Mouse (Mus musculus) heart, embryonic 16.5 days (tissue): ENCODE data around the gene Arhgef2. TPM values are rescaled to one million over a fixed set of nuclear protein-coding genes. Genes with fewer than 3 reads are reported as not detected.
"Not testable (repeated sequence)": the region's sequence is repeated elsewhere in the genome, so short reads cannot be mapped to it uniquely, and the experiment has no call there.

Experiments
- ATAC-seq: fragments of 200-750 bp; cut with Nextera tagmentation; replicated peaks from 2 replicates; pipeline ENCODE4 v1.8.0; 2017; ENCODE audit warnings: moderate number of reproducible peaks; ENCODE audit not compliant: insufficient read depth, low FRiP score; ENCODE audit errors: extremely low read depth
- H3K27ac ChIP-seq: fragments of 300-500 bp; sonication (generic); 2 replicates; pipeline ENCODE4 v1.5.1; 2014; ENCODE audit warnings: mild to moderate bottlenecking, low read length, control low read depth, moderate library complexity
- H3K27me3 ChIP-seq: fragments of 300-500 bp; sonication (generic); 2 replicates; pipeline ENCODE4 v1.6.1; 2014; ENCODE audit warnings: low read length, mixed read lengths; ENCODE audit not compliant: control insufficient read depth, insufficient read depth
- H3K36me3 ChIP-seq: fragments of 300-500 bp; sonication (generic); 2 replicates; pipeline ENCODE4 v1.6.1; 2014; ENCODE audit not compliant: control insufficient read depth, insufficient read depth
- H3K4me1 ChIP-seq: fragments of 300-500 bp; sonication (generic); 2 replicates; pipeline ENCODE4 v1.6.1; 2014; ENCODE audit warnings: low read length, mixed read lengths; ENCODE audit not compliant: control insufficient read depth, insufficient read depth
- H3K4me2 ChIP-seq: fragments of 300-500 bp; sonication (generic); 2 replicates; pipeline ENCODE4 v1.6.1; 2014; ENCODE audit warnings: low read depth, mild to moderate bottlenecking, control low read depth, low read length
- H3K4me3 ChIP-seq: fragments of 300-500 bp; sonication (generic); 2 replicates; pipeline ENCODE4 v1.5.1; 2014; ENCODE audit warnings: mild to moderate bottlenecking, control low read depth, low read length
- H3K9ac ChIP-seq: fragments of 300-500 bp; sonication (generic); 2 replicates; pipeline ENCODE4 v1.6.1; 2014; ENCODE audit warnings: low read length, control low read depth
- H3K9me3 ChIP-seq: fragments of 300-500 bp; sonication (generic); replicated peaks from 2 replicates; pipeline ENCODE4 v1.6.1; 2016; ENCODE audit warnings: low read length; ENCODE audit not compliant: control insufficient read depth
- WGBS: fragments of 180-500 bp; shearing (Covaris S2); extraction: QIAGEN DNeasy Blood & Tissue Kit; methylation state at CpG from one replicate; pipeline ENCODE4 v1.1.7; 2014; 5-methylcytosine and 5-hydroxymethylcytosine counted together
- polyA plus RNA-seq: library from polyadenylated mRNA; unstranded; fragments of >200 nt; fragmentation: Nextera tagmentation; extraction: Ambion mirVana; gene quantifications from 2 replicates; pipeline ENCODE4 v1.2.1, GENCODE M21; 2015

Arhgef2 gene
- polyA plus RNA-seq, 1 experiment from 2014 or later, result 76.7 TPM

DNA sequence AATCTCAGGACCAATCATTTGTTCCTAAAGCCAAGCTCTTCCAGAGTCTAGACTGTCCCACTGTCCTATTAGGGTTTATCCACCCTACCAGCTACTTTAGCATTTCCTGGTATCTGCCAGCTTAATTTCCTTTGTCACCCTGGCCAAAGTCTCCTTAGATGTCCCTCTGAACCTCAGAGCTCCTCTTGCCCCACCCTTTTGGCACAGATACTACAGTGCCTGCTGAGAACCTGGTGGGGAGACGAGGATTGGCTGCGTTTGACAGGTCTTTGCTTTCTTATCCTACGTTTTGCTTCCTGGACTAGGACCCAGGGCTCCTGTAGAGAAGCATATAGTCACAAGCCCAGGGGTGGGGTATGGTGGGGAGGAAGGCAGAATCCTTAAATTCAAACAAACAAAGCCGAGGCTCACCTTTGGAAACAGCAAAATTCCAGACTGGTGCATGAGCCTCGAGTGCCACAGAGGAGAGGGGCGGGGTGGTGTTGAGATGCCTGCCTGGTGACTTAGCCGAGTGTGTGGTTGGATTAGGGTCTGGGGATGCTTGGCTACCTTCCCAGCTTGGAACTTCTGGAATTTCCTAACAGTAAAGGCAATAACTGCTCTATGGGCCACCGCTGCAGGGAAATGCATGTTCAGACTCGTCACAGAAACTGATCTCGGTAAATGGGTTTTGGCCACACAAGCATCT lies 11.7 kb upstream of the Arhgef2 start:
- 31% methylated on average over 10 of the region's 10 CpGs for WGBS
- Histone ChIP-seq H3K27ac (no peak overlapping the region), H3K4me1 (peaks cover 17% of the 10 kb centered on the region), H3K27me3 (no peaks in the 10 kb centered on the region), H3K9me3 (no peaks in the 10 kb centered on the region), H3K9ac (no peak overlapping the region), H3K36me3 (no peaks in the 10 kb centered on the region), H3K4me2 (0 out of 2 replicates have a peak overlapping the region, but pooled peaks have one; percentile 3), H3K4me3 (no peak overlapping the region)
- ATAC-seq, result peak; percentile 21; the same call in 1 of the 2 replicates

GRCm38 (mm10) chr3:88596547-88596946 lies 9.2 kb upstream of the Arhgef2 start:
- not testable (repeated sequence) for H3K27me3 ChIP-seq, H3K9ac ChIP-seq, ATAC-seq, H3K36me3 ChIP-seq, H3K4me2 ChIP-seq, H3K4me3 ChIP-seq, H3K9me3 ChIP-seq, H3K27ac ChIP-seq
- peaks cover 15% of the 10 kb centered on the region for H3K4me1 ChIP-seq
- 89% methylated on average over 4 of the region's 4 CpGs for WGBS

- no peaks in the 10 kb centered on the region for H3K36me3 ChIP-seq
- ATAC-seq, result no peak
- 66% methylated on average over 4 of the region's 4 CpGs for WGBS
- no peaks in the 10 kb centered on the region for H3K9me3 ChIP-seq
- peaks cover 13% of the 10 kb centered on the region for H3K4me1 ChIP-seq
- H3K27ac ChIP-seq, result no peak overlapping the region
- H3K4me3 ChIP-seq, result no peak overlapping the region
- H3K9ac ChIP-seq, result no peak overlapping the region
- H3K4me2 ChIP-seq, result no peak overlapping the region
- H3K27me3 ChIP-seq, result no peaks in the 10 kb centered on the region
Measured at GRCm38 (mm10) chr3:88602466-88602865, 3.3 kb upstream of the Arhgef2 start.

DNA sequence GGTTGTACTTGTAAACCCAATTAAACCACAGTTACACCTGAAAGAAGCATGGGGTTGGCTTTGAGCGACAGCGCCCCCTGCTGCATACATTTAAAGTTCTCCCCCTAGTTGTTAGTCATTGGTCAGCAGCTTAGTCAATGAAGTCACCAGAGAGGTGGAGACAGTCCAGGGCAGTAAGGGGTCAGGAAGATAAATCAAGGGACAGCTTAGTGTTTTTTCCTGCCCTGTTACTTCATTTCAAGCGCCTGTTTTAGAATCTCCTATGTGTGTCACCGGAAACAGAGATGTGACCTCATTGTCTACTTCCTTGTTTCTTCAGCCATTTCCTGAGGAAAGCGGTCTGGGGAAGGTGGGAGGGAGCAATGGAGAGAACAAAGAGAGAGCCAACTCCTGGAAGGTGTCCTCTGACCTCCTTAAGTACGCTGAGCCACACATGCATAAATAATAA lies 2.0 kb upstream of the Arhgef2 start:
- no peak overlapping the region for H3K9ac ChIP-seq
- H3K4me3 ChIP-seq, result no peak overlapping the region
- H3K27ac ChIP-seq, result peak overlapping the region; percentile 39
- H3K4me2 ChIP-seq, result no peak overlapping the region
- H3K36me3 ChIP-seq, result no peaks in the 10 kb centered on the region
- H3K9me3 ChIP-seq, result no peaks in the 10 kb centered on the region
- peak; percentile 80 for ATAC-seq
- 19% methylated on average over 6 of the region's 6 CpGs for WGBS
- H3K27me3 ChIP-seq, result no peaks in the 10 kb centered on the region
- H3K4me1 ChIP-seq, result peaks cover 23% of the 10 kb centered on the region

DNA sequence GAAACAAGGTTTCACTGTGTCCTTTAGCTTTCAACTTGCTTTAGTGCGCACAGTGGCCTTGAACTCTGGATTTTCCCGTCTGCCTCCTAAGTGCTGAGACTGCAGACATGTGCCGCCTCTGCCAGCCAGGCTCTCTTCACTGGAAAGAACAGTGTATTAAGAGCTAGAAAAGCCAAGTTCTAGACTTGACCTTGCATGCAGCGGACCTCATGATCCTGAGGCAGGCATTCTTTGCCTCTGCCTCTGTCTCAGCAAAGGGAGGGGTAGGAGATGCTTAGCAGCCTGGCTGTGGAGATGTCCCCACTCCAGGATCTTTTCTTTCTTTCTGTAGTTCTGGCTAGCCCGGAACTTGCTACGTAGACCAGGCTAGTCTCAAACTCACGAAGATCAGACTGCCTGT lies 903 bp upstream of the Arhgef2 start:
- Histone ChIP-seq H3K4me1 (peaks cover 25% of the 10 kb centered on the region), H3K27ac (no peak overlapping the region; the same call in 1 of the 2 replicates), H3K4me3 (no peak overlapping the region), H3K4me2 (no peak overlapping the region), H3K27me3 (no peaks in the 10 kb centered on the region), H3K36me3 (no peaks in the 10 kb centered on the region), H3K9me3 (no peaks in the 10 kb centered on the region), H3K9ac (no peak overlapping the region)
- 83% methylated on average over 7 of the region's 7 CpGs for WGBS
- no peak for ATAC-seq

DNA sequence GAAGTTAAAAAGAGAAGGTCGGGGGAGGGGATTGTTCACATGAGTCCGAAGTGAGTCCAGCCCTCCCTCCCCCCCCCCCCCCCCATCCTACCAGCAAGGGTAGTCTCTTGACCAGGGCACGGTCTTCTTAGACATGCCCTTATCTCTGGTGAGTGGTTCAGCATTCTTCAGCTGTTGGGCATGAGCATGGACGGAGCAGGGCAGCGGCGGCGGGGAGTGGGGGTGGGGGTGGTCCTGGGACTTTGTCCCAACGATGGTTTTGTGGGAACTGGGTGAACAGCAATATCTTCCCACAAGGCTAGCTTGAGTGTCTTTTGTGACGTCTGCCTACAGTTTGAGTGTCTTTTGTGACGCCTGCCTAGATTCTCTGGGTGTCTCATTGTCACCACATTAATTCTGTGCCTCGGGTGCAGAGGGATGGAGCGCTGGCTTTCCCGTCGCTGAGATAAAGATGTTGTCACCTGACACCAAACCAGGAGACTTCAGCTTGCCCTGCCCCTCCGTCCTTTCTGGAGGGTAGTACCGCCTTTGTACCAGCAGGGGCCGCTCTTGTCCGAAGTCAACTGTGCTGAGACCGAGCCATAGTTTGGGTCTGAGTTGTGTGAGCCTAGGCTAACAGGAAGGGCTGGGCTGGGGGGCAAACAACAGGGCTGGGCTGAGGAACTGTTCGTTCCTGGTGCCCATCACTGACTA lies 1.4 kb downstream of the Arhgef2 start:
- Histone ChIP-seq H3K4me1 (peaks cover 25% of the 10 kb centered on the region), H3K4me3 (peak overlapping the region; percentile 47), H3K9ac (peak overlapping the region; percentile 65), H3K27me3 (no peaks in the 10 kb centered on the region), H3K36me3 (no peaks in the 10 kb centered on the region), H3K27ac (peak overlapping the region; percentile 23; the same call in 1 of the 2 replicates), H3K9me3 (no peaks in the 10 kb centered on the region), H3K4me2 (peak overlapping the region; percentile 78)
- peak; percentile 88 for ATAC-seq
- under 1% methylated on average over 20 of the region's 20 CpGs for WGBS

DNA sequence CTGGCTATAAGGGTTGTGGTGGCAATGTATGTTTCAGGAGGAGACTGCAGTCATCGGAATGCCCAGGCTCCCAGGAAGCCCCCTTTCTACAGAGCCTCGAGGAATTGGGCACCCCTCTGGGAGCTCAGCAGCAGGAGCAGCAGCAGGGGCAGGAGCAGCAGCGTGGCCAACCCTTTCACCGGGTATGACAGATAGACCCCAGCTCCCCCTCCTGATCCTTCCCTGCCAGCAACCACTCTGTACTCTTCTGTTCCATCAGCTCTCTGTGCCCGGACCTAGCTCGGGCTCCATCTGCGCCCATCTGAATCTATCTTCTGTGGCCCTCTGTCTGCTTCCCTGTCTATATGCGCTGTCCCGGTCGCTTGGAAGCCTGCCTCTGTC lies 2.0 kb downstream of the Arhgef2 start:
- peak; percentile 1; the same call in 1 of the 2 replicates for ATAC-seq
- peak overlapping the region; percentile 78 for H3K4me2 ChIP-seq
- 17% methylated on average over 10 of the region's 10 CpGs for WGBS
- H3K27ac ChIP-seq, result no peak overlapping the region; the same call in 1 of the 2 replicates
- H3K9me3 ChIP-seq, result no peaks in the 10 kb centered on the region
- peak overlapping the region; percentile 50 for H3K9ac ChIP-seq
- no peaks in the 10 kb centered on the region for H3K36me3 ChIP-seq
- peak overlapping the region; percentile 47 for H3K4me3 ChIP-seq
- no peaks in the 10 kb centered on the region for H3K27me3 ChIP-seq
- peaks cover 25% of the 10 kb centered on the region for H3K4me1 ChIP-seq

- H3K4me1 ChIP-seq, result peaks cover 18% of the 10 kb centered on the region
- H3K9me3 ChIP-seq, result no peaks in the 10 kb centered on the region
- H3K4me3 ChIP-seq, result no peak overlapping the region
- no peaks in the 10 kb centered on the region for H3K27me3 ChIP-seq
- WGBS, result 58% methylated on average over 4 of the region's 4 CpGs
- ATAC-seq, result no peak
- H3K27ac ChIP-seq, result 0 out of 2 replicates have a peak overlapping the region, but pooled peaks have one; percentile 42
- no peaks in the 10 kb centered on the region for H3K36me3 ChIP-seq
- no peak overlapping the region for H3K4me2 ChIP-seq
- no peak overlapping the region for H3K9ac ChIP-seq
Measured at GRCm38 (mm10) chr3:88609066-88609465, 3.3 kb downstream of the Arhgef2 start.

DNA sequence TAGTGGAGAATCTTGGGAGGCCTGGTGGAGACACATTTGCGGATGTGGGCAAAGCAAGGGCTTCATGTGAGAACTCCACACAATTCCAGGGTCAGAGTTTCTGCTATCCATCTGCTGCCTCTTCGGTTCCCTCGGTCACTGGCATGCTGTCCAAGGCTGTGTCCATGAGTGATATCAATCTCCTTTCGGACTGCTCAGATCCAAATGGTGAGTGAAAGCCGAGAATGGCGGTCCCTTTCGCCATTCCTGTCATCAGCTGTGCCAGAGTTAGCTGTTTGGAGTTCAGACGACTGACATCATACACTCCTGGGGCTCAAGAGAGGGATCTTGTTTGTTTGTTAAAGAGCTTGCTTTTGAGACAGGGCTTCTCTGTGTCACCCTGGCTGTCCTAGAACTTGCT lies 8.7 kb downstream of the Arhgef2 start:
- Histone ChIP-seq H3K4me1 (peaks cover 28% of the 10 kb centered on the region), H3K9me3 (no peaks in the 10 kb centered on the region), H3K4me2 (no peak overlapping the region), H3K4me3 (no peak overlapping the region), H3K27ac (no peak overlapping the region), H3K36me3 (no peaks in the 10 kb centered on the region), H3K27me3 (no peaks in the 10 kb centered on the region), H3K9ac (no peak overlapping the region)
- ATAC-seq, result no peak
- 53% methylated on average over 8 of the region's 8 CpGs for WGBS
